Mouse (Mus musculus) C2C12 (cell line): Measurements from ENCODE around the gene Anapc1. TPM values are rescaled to one million over a fixed set of nuclear protein-coding genes. Genes with fewer than 3 reads are reported as not detected.

Experiments
- H3K27me3 ChIP-seq: one replicate; pipeline ENCODE4 v1.6.1; 2011; ENCODE audit not compliant: control insufficient read depth, insufficient read depth, insufficient read length
- H3K36me3 ChIP-seq: one replicate; pipeline ENCODE4 v1.6.1; 2011; ENCODE audit not compliant: control insufficient read depth, insufficient read depth
- H3K4me3 ChIP-seq: one replicate; pipeline ENCODE4 v1.5.1; 2011; ENCODE audit warnings: mild to moderate bottlenecking, control low read depth; ENCODE audit not compliant: poor library complexity, insufficient read depth, severe bottlenecking
- H3K79me2 ChIP-seq: one replicate; pipeline ENCODE4 v1.6.1; 2011; ENCODE audit not compliant: control insufficient read depth, insufficient read depth
- H3K79me3 ChIP-seq: one replicate; pipeline ENCODE4 v1.6.1; 2011; ENCODE audit warnings: low read depth, control low read depth
- H3ac ChIP-seq: one replicate; pipeline ENCODE3; 2011; ENCODE audit warnings: low read depth; ENCODE audit not compliant: control insufficient read depth, insufficient read length
- CEBPB ChIP-seq: IDR thresholded peaks from one replicate; pipeline ENCODE4 v1.6.1; 2011; ENCODE audit warnings: low read depth, mild to moderate bottlenecking, control low read depth, moderate library complexity
- CTCF ChIP-seq: IDR thresholded peaks from one replicate; pipeline ENCODE4 v1.5.1; 2011; ENCODE audit not compliant: control insufficient read depth, insufficient read depth, insufficient read length
- FOSL1 ChIP-seq: IDR thresholded peaks from one replicate; pipeline ENCODE4 v1.8.0; 2011; ENCODE audit warnings: mild to moderate bottlenecking, low read length; ENCODE audit not compliant: poor library complexity, insufficient read depth, severe bottlenecking
- MAX ChIP-seq: IDR thresholded peaks from one replicate; pipeline ENCODE4 v1.6.1; 2011; ENCODE audit warnings: mild to moderate bottlenecking, control low read depth
- MYOD1 ChIP-seq: IDR thresholded peaks from one replicate; pipeline ENCODE4 v1.6.1; 2011; ENCODE audit warnings: low read depth; ENCODE audit not compliant: control insufficient read depth, insufficient read length
- MYOG ChIP-seq: IDR thresholded peaks from one replicate; pipeline ENCODE4 v1.6.1; 2011; ENCODE audit not compliant: control insufficient read depth, insufficient read length; ENCODE audit errors: extremely low read depth
- USF1 ChIP-seq: IDR thresholded peaks from one replicate; pipeline ENCODE4 v1.6.1; 2011; ENCODE audit warnings: low read depth, mild to moderate bottlenecking, control low read depth, moderate library complexity
- polyA plus RNA-seq: library from polyadenylated mRNA; unstranded; fragments of >200 nt; fragmentation: generic; extraction: Trizol; gene quantifications from one replicate; pipeline ENCODE4 v1.2.1, GENCODE M21; 2012; ENCODE audit warnings: missing spikeins

The Anapc1 gene
- polyA plus RNA-seq, 1 experiment = 45.3 TPM

- Histone ChIP-seq H3K36me3 (no peaks in the 10 kb centered on the region), H3K4me3 (no peak overlapping the region), H3K79me3 (no peaks in the 10 kb centered on the region), H3K79me2 (peaks cover 4% of the 10 kb centered on the region), H3ac (no peak overlapping the region), H3K27me3 (no peaks in the 10 kb centered on the region)
- TF ChIP-seq MYOD1 = no peak
- no peak for TF ChIP-seq USF1
- TF ChIP-seq CEBPB = no peak
- no peak for TF ChIP-seq CTCF
- TF ChIP-seq FOSL1 = no peak
- no peak for TF ChIP-seq MYOG
- no peak for TF ChIP-seq MAX
Observed at GRCm38 (mm10) chr2:128714724-128715241, 27.6 kb upstream of the Anapc1 start.

- H3ac ChIP-seq = no peak overlapping the region
- H3K36me3 ChIP-seq = peaks cover 3% of the 10 kb centered on the region
- H3K4me3 ChIP-seq = no peak overlapping the region
- H3K79me3 ChIP-seq = no peaks in the 10 kb centered on the region
- no peaks in the 10 kb centered on the region for H3K27me3 ChIP-seq
- H3K79me2 ChIP-seq = peaks cover 4% of the 10 kb centered on the region
- no peak for TF ChIP-seq MYOD1
Observed at GRCm38 (mm10) chr2:128713548-128714003, 26.4 kb upstream of the Anapc1 start.

- peaks cover 3% of the 10 kb centered on the region for H3K36me3 ChIP-seq
- TF ChIP-seq MYOG (no peak), CEBPB (no peak), CTCF (no peak), FOSL1 (no peak), USF1 (no peak), MAX (no peak), MYOD1 (no peak)
- H3K79me3 ChIP-seq = no peaks in the 10 kb centered on the region
- H3ac ChIP-seq = no peak overlapping the region
- H3K4me3 ChIP-seq = no peak overlapping the region
- H3K27me3 ChIP-seq = no peaks in the 10 kb centered on the region
- H3K79me2 ChIP-seq = peaks cover 4% of the 10 kb centered on the region
Observed at GRCm38 (mm10) chr2:128712940-128713339, 25.7 kb upstream of the Anapc1 start.

DNA sequence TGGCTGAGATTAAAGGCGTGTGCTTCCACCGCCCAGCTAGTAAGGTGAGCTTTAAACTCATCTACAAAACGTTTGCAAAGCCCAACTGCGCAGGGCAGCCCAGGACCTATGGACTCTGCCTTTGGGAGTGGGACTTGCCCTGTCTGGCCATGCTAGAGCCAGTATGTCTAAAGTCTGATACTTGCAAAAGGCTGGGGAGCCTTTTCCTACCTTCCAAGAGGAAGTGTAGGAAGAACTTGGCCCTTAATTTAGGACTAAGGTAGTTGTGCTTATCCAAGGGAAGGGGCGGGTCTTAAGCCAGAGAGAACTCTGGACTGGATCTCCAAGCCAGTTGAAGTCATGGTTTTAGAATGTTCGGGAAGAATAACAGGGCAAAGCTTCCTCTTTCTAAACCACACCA lies 23.4 kb upstream of the Anapc1 start:
- Histone ChIP-seq H3ac (no peak overlapping the region), H3K27me3 (no peaks in the 10 kb centered on the region), H3K36me3 (peaks cover 3% of the 10 kb centered on the region), H3K4me3 (no peak overlapping the region), H3K79me2 (peaks cover 4% of the 10 kb centered on the region), H3K79me3 (no peaks in the 10 kb centered on the region)
- no peak for TF ChIP-seq FOSL1
- TF ChIP-seq USF1 = no peak

- no peaks in the 10 kb centered on the region for H3K27me3 ChIP-seq
- no peaks in the 10 kb centered on the region for H3K79me3 ChIP-seq
- TF ChIP-seq USF1 (no peak), MAX (no peak), MYOD1 (no peak), MYOG (no peak), FOSL1 (no peak), CTCF (no peak), CEBPB (no peak)
- H3K4me3 ChIP-seq = no peak overlapping the region
- H3K79me2 ChIP-seq = peaks cover 4% of the 10 kb centered on the region
- H3K36me3 ChIP-seq = peaks cover 3% of the 10 kb centered on the region
- H3ac ChIP-seq = no peak overlapping the region
Observed at GRCm38 (mm10) chr2:128709264-128709663, 22.1 kb upstream of the Anapc1 start.

DNA sequence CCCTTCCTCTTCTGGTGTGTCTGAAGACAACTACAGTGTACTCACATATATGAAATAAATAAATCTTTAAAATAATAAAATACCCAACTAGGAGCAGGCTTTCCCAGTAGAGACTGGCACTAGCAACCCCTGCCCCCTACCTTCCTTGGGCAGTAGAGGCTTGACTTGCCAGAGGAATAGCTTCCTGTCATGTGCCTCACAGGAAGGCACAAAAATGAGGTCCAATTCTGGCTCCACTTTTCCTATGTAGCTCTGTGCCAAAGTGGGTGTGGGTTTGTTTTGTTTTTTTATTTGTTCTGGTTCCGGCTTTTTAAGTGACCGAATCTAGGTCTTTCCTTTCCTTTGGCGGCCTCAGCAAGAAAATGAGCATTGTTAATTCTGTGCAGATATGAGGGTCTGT lies 17.3 kb upstream of the Anapc1 start:
- Histone ChIP-seq H3K79me2 (peaks cover 23% of the 10 kb centered on the region), H3K79me3 (peaks cover 5% of the 10 kb centered on the region), H3ac (no peak overlapping the region), H3K4me3 (no peak overlapping the region), H3K36me3 (peaks cover 3% of the 10 kb centered on the region), H3K27me3 (no peaks in the 10 kb centered on the region)
- no peak for TF ChIP-seq MAX
- TF ChIP-seq USF1 = no peak
